Mouse (Mus musculus): Measurements from ENCODE around the gene Arhgef15. TPM values are rescaled to one million over a fixed set of nuclear protein-coding genes. Genes with fewer than 3 reads are reported as not detected.

Gene Arhgef15
- polyA plus RNA-seq, 1 experiment: 4.5 TPM

GRCm38 (mm10) chr11:68901351-68902046, 55.8 kb downstream of the Arhgef15 start, which contains the start of gene Rpl26:
Gene Rpl26 (plus strand): TSS chr11:68901583.
- no peaks in the 10 kb centered on the region; the same call in none of the 2 replicates for H3K4me1 ChIP-seq (ENCODE audit: control insufficient read depth, insufficient read depth, low read length)

GRCm38 (mm10) chr11:68900519-68901350, 56.5 kb downstream of the Arhgef15 start:
- WGBS: 34% methylated on average over 31 of the region's 31 CpGs
- Histone ChIP-seq H3K4me1 (ENCODE audit: control insufficient read depth, insufficient read depth, low read length) (no peaks in the 10 kb centered on the region; the same call in none of the 2 replicates), H3K4me3 (replicated peaks; ENCODE audit: control insufficient read depth, low read depth, low read length) (peak overlapping the region; percentile 38), H3K27ac (ENCODE audit: control insufficient read depth, insufficient read depth, low read depth, low read length, poor library complexity) (peak overlapping the region; percentile 5; the same call in 1 of the 2 replicates)
- TF ChIP-seq POLR2A (IDR thresholded peaks at IDR 0.05; ENCODE audit: borderline replicate concordance, control insufficient read depth, low read depth, low read length) (no peak), CTCF (IDR thresholded peaks at IDR 0.05; ENCODE audit: control insufficient read depth, insufficient read depth, low read length) (no peak)

More at GRCm38 (mm10) chr11:68901351-68902046, 55.8 kb downstream of the Arhgef15 start, which contains the start of gene Rpl26:
- Histone ChIP-seq H3K4me3 (replicated peaks; ENCODE audit: control insufficient read depth, low read depth, low read length) (peak within 1 kb of the TSS; percentile 77), H3K27ac (ENCODE audit: control insufficient read depth, insufficient read depth, low read depth, low read length, poor library complexity) (peak within 1 kb of the TSS; percentile 60)
- TF ChIP-seq CTCF (IDR thresholded peaks at IDR 0.05; ENCODE audit: control insufficient read depth, insufficient read depth, low read length) (peak; percentile 94), POLR2A (IDR thresholded peaks at IDR 0.05; ENCODE audit: borderline replicate concordance, control insufficient read depth, low read depth, low read length) (peak; percentile 85; the same call in 1 of the 2 replicates)
- WGBS: under 1% methylated on average over 52 of the region's 52 CpGs

GRCm38 (mm10) chr11:68899815-68900214, 57.5 kb downstream of the Arhgef15 start:
- WGBS: 62% methylated on average over 8 of the region's 8 CpGs
- TF ChIP-seq CTCF (IDR thresholded peaks at IDR 0.05; ENCODE audit: control insufficient read depth, insufficient read depth, low read length) (no peak), POLR2A (IDR thresholded peaks at IDR 0.05; ENCODE audit: borderline replicate concordance, control insufficient read depth, low read depth, low read length) (no peak)
- no peak overlapping the region for H3K4me3 ChIP-seq (replicated peaks; ENCODE audit: control insufficient read depth, low read depth, low read length)
- H3K27ac ChIP-seq (ENCODE audit: control insufficient read depth, insufficient read depth, low read depth, low read length, poor library complexity): no peak overlapping the region
- H3K4me1 ChIP-seq (ENCODE audit: control insufficient read depth, insufficient read depth, low read length): no peaks in the 10 kb centered on the region; the same call in none of the 2 replicates

- no peak overlapping the region for H3K27ac ChIP-seq (ENCODE audit: control insufficient read depth, insufficient read depth, low read depth, low read length, poor library complexity)
- no peaks in the 10 kb centered on the region; the same call in none of the 2 replicates for H3K4me1 ChIP-seq (ENCODE audit: control insufficient read depth, insufficient read depth, low read length)
- TF ChIP-seq CTCF (IDR thresholded peaks at IDR 0.05; ENCODE audit: control insufficient read depth, insufficient read depth, low read length) (no peak), POLR2A (IDR thresholded peaks at IDR 0.05; ENCODE audit: borderline replicate concordance, control insufficient read depth, low read depth, low read length) (no peak)
- no peak overlapping the region for H3K4me3 ChIP-seq (replicated peaks; ENCODE audit: control insufficient read depth, low read depth, low read length)
- 61% methylated on average over 6 of the region's 6 CpGs for WGBS
These were observed 58.5 kb downstream of the Arhgef15 start for GRCm38 (mm10) chr11:68898790-68899189.

- Histone ChIP-seq H3K4me1 (ENCODE audit: control insufficient read depth, insufficient read depth, low read length) (no peaks in the 10 kb centered on the region; the same call in none of the 2 replicates), H3K27ac (ENCODE audit: control insufficient read depth, insufficient read depth, low read depth, low read length, poor library complexity) (no peak overlapping the region), H3K4me3 (replicated peaks; ENCODE audit: control insufficient read depth, low read depth, low read length) (no peak overlapping the region)
- 50% methylated on average over 6 of the region's 6 CpGs for WGBS
- no peak for TF ChIP-seq POLR2A (IDR thresholded peaks at IDR 0.05; ENCODE audit: borderline replicate concordance, control insufficient read depth, low read depth, low read length)
- TF ChIP-seq CTCF (IDR thresholded peaks at IDR 0.05; ENCODE audit: control insufficient read depth, insufficient read depth, low read length): no peak
These were observed 59.4 kb downstream of the Arhgef15 start for GRCm38 (mm10) chr11:68897838-68898237.

GRCm38 (mm10) chr11:68897120-68897519, 60.2 kb downstream of the Arhgef15 start:
- WGBS: 60% methylated on average over 4 of the region's 4 CpGs
- Histone ChIP-seq H3K4me3 (replicated peaks; ENCODE audit: control insufficient read depth, low read depth, low read length) (no peak overlapping the region), H3K27ac (ENCODE audit: control insufficient read depth, insufficient read depth, low read depth, low read length, poor library complexity) (no peak overlapping the region), H3K4me1 (ENCODE audit: control insufficient read depth, insufficient read depth, low read length) (no peaks in the 10 kb centered on the region; the same call in none of the 2 replicates)
- TF ChIP-seq CTCF (IDR thresholded peaks at IDR 0.05; ENCODE audit: control insufficient read depth, insufficient read depth, low read length): peak; percentile 72
- no peak for TF ChIP-seq POLR2A (IDR thresholded peaks at IDR 0.05; ENCODE audit: borderline replicate concordance, control insufficient read depth, low read depth, low read length)

- H3K4me1 ChIP-seq (ENCODE audit: control insufficient read depth, insufficient read depth, low read length): no peaks in the 10 kb centered on the region; the same call in none of the 2 replicates
- no peak overlapping the region for H3K27ac ChIP-seq (ENCODE audit: control insufficient read depth, insufficient read depth, low read depth, low read length, poor library complexity)
- H3K4me3 ChIP-seq (replicated peaks; ENCODE audit: control insufficient read depth, low read depth, low read length): no peak overlapping the region
- TF ChIP-seq POLR2A (IDR thresholded peaks at IDR 0.05; ENCODE audit: borderline replicate concordance, control insufficient read depth, low read depth, low read length) (no peak), CTCF (IDR thresholded peaks at IDR 0.05; ENCODE audit: control insufficient read depth, insufficient read depth, low read length) (no peak)
- 67% methylated on average over 5 of the region's 5 CpGs for WGBS
These were observed 61.0 kb downstream of the Arhgef15 start for GRCm38 (mm10) chr11:68896247-68896646.

Data from bone marrow, adult 2 months (tissue).